Mouse (Mus musculus): ENCODE measurements at regions not wholly inside any gene's neighbourhood (a gene's known extent, or its start where the extent isn't known, plus 50 kb on each side); places are given as distances from the start of the nearest gene placed in this dataset.

GRCm38 (mm10) chr10:122515698-122516097 is 67.4 kb downstream of the Avpr1a start:
- H3K9ac ChIP-seq = no peak overlapping the region
- H3K27me3 ChIP-seq (replicated peaks) = no peaks in the 10 kb centered on the region
- H3K4me1 ChIP-seq = no peaks in the 10 kb centered on the region
- no peak overlapping the region for H3K27ac ChIP-seq
- no peak overlapping the region for H3K4me3 ChIP-seq
- 0 out of 2 replicates have a peak, but pooled peaks cover 6% of the 10 kb centered on the region for H3K9me3 ChIP-seq
- no peak overlapping the region for H3K4me2 ChIP-seq (replicated peaks)
- no peak for ATAC-seq (ENCODE audit: low FRiP score, low read depth)
- 86% methylated on average over 3 of the region's 3 CpGs for WGBS
- H3K36me3 ChIP-seq = no peaks in the 10 kb centered on the region

- Histone ChIP-seq H3K4me1 (no peaks in the 10 kb centered on the region), H3K36me3 (no peaks in the 10 kb centered on the region), H3K27me3 (replicated peaks) (no peaks in the 10 kb centered on the region), H3K27ac (no peak overlapping the region), H3K4me2 (replicated peaks) (no peak overlapping the region), H3K9ac (no peak overlapping the region), H3K4me3 (no peak overlapping the region), H3K9me3 (no peaks in the 10 kb centered on the region)
- no peak for ATAC-seq (ENCODE audit: low FRiP score, low read depth)
- WGBS = 96% methylated on average over 4 of the region's 4 CpGs
These were observed 71.0 kb downstream of the Avpr1a start for GRCm38 (mm10) chr10:122519274-122519790.

GRCm38 (mm10) chr10:122519981-122520380 is 71.7 kb downstream of the Avpr1a start:
- Histone ChIP-seq H3K9ac (no peak overlapping the region), H3K27me3 (replicated peaks) (no peaks in the 10 kb centered on the region), H3K4me2 (replicated peaks) (no peak overlapping the region), H3K9me3 (no peaks in the 10 kb centered on the region), H3K36me3 (no peaks in the 10 kb centered on the region), H3K27ac (no peak overlapping the region), H3K4me1 (no peaks in the 10 kb centered on the region), H3K4me3 (no peak overlapping the region)
- 90% methylated on average over 7 of the region's 7 CpGs for WGBS
- ATAC-seq (ENCODE audit: low FRiP score, low read depth) = no peak

GRCm38 (mm10) chr10:122522631-122523030 is 74.3 kb downstream of the Avpr1a start:
- no peaks in the 10 kb centered on the region for H3K4me1 ChIP-seq
- H3K4me3 ChIP-seq = no peak overlapping the region
- H3K9me3 ChIP-seq = no peaks in the 10 kb centered on the region
- no peak overlapping the region for H3K9ac ChIP-seq
- ATAC-seq (ENCODE audit: low FRiP score, low read depth) = no peak
- 67% methylated on average over 3 of the region's 3 CpGs for whole genome bisulfite sequencing
- no peak overlapping the region for H3K27ac ChIP-seq
- H3K4me2 ChIP-seq (replicated peaks) = no peak overlapping the region
- no peaks in the 10 kb centered on the region for H3K36me3 ChIP-seq
- no peaks in the 10 kb centered on the region for H3K27me3 ChIP-seq (replicated peaks)

- no peak overlapping the region for H3K4me2 ChIP-seq (replicated peaks)
- H3K4me1 ChIP-seq = no peaks in the 10 kb centered on the region
- H3K36me3 ChIP-seq = no peaks in the 10 kb centered on the region
- no peak overlapping the region for H3K27ac ChIP-seq
- ATAC-seq (ENCODE audit: low FRiP score, low read depth) = no peak
- H3K4me3 ChIP-seq = no peak overlapping the region
- H3K27me3 ChIP-seq (replicated peaks) = no peaks in the 10 kb centered on the region
- no peaks in the 10 kb centered on the region for H3K9me3 ChIP-seq
- WGBS = 81% methylated on average over 7 of the region's 7 CpGs
- no peak overlapping the region for H3K9ac ChIP-seq
These were observed 77.1 kb downstream of the Avpr1a start for GRCm38 (mm10) chr10:122525360-122525759.

- Histone ChIP-seq H3K4me2 (replicated peaks) (no peak overlapping the region), H3K9ac (no peak overlapping the region), H3K36me3 (no peaks in the 10 kb centered on the region), H3K27ac (no peak overlapping the region), H3K27me3 (replicated peaks) (no peaks in the 10 kb centered on the region), H3K4me3 (no peak overlapping the region), H3K4me1 (no peaks in the 10 kb centered on the region), H3K9me3 (no peaks in the 10 kb centered on the region)
- WGBS = 82% methylated on average over 6 of the region's 6 CpGs
- ATAC-seq (ENCODE audit: low FRiP score, low read depth) = no peak
These were observed 77.5 kb downstream of the Avpr1a start for GRCm38 (mm10) chr10:122525807-122526206.

- Histone ChIP-seq H3K27ac (no peak overlapping the region), H3K9me3 (no peaks in the 10 kb centered on the region), H3K27me3 (replicated peaks) (no peaks in the 10 kb centered on the region), H3K4me1 (no peaks in the 10 kb centered on the region), H3K9ac (no peak overlapping the region), H3K4me2 (replicated peaks) (no peak overlapping the region), H3K4me3 (no peak overlapping the region), H3K36me3 (no peaks in the 10 kb centered on the region)
- ATAC-seq (ENCODE audit: low FRiP score, low read depth) = no peak
- WGBS = 85% methylated on average over 10 of the region's 10 CpGs
These were observed 79.9 kb downstream of the Avpr1a start for GRCm38 (mm10) chr10:122528222-122528621.

GRCm38 (mm10) chr10:122528973-122529703 is 80.8 kb downstream of the Avpr1a start:
- no peaks in the 10 kb centered on the region for H3K9me3 ChIP-seq
- ATAC-seq (ENCODE audit: low FRiP score, low read depth) = no peak
- no peak overlapping the region for H3K4me3 ChIP-seq
- H3K4me1 ChIP-seq = no peaks in the 10 kb centered on the region
- H3K27me3 ChIP-seq (replicated peaks) = no peaks in the 10 kb centered on the region
- no peak overlapping the region for H3K27ac ChIP-seq
- no peaks in the 10 kb centered on the region for H3K36me3 ChIP-seq
- H3K9ac ChIP-seq = no peak overlapping the region
- H3K4me2 ChIP-seq (replicated peaks) = no peak overlapping the region
- 42% methylated on average over 4 of the region's 4 CpGs for WGBS

GRCm38 (mm10) chr10:122534714-122535113 is 86.4 kb downstream of the Avpr1a start:
- H3K36me3 ChIP-seq = no peaks in the 10 kb centered on the region
- H3K4me1 ChIP-seq = no peaks in the 10 kb centered on the region
- no peak overlapping the region for H3K4me3 ChIP-seq
- H3K27ac ChIP-seq = no peak overlapping the region
- H3K9ac ChIP-seq = no peak overlapping the region
- H3K27me3 ChIP-seq (replicated peaks) = no peaks in the 10 kb centered on the region
- 88% methylated on average over 5 of the region's 5 CpGs for WGBS
- ATAC-seq (ENCODE audit: low FRiP score, low read depth) = no peak
- no peaks in the 10 kb centered on the region for H3K9me3 ChIP-seq
- no peak overlapping the region for H3K4me2 ChIP-seq (replicated peaks)

GRCm38 (mm10) chr10:122535137-122535536 is 86.8 kb downstream of the Avpr1a start:
- no peak for ATAC-seq (ENCODE audit: low FRiP score, low read depth)
- no peak overlapping the region for H3K4me3 ChIP-seq
- H3K4me1 ChIP-seq = no peaks in the 10 kb centered on the region
- H3K9ac ChIP-seq = no peak overlapping the region
- no peaks in the 10 kb centered on the region for H3K36me3 ChIP-seq
- H3K4me2 ChIP-seq (replicated peaks) = no peak overlapping the region
- H3K27ac ChIP-seq = no peak overlapping the region
- no peaks in the 10 kb centered on the region for H3K27me3 ChIP-seq (replicated peaks)
- no peaks in the 10 kb centered on the region for H3K9me3 ChIP-seq
- 77% methylated on average over 5 of the region's 5 CpGs for WGBS

GRCm38 (mm10) chr10:122539655-122540054 is 91.4 kb downstream of the Avpr1a start:
- Histone ChIP-seq H3K9ac (no peak overlapping the region), H3K9me3 (no peaks in the 10 kb centered on the region), H3K27ac (no peak overlapping the region), H3K4me3 (no peak overlapping the region), H3K27me3 (replicated peaks) (no peaks in the 10 kb centered on the region), H3K4me2 (replicated peaks) (no peak overlapping the region), H3K36me3 (no peaks in the 10 kb centered on the region), H3K4me1 (no peaks in the 10 kb centered on the region)
- WGBS = 69% methylated on average over 7 of the region's 7 CpGs
- no peak for ATAC-seq (ENCODE audit: low FRiP score, low read depth)

GRCm38 (mm10) chr10:122542573-122542972 is 94.3 kb downstream of the Avpr1a start:
- Histone ChIP-seq H3K9me3 (no peaks in the 10 kb centered on the region), H3K27ac (no peak overlapping the region), H3K27me3 (replicated peaks) (no peaks in the 10 kb centered on the region), H3K4me1 (no peaks in the 10 kb centered on the region), H3K36me3 (no peaks in the 10 kb centered on the region), H3K9ac (no peak overlapping the region), H3K4me2 (replicated peaks) (no peak overlapping the region), H3K4me3 (no peak overlapping the region)
- ATAC-seq (ENCODE audit: low FRiP score, low read depth) = no peak
- 60% methylated on average over 9 of the region's 9 CpGs for WGBS
